Mouse (Mus musculus): Measurements from ENCODE around the gene Ankrd7. TPM values are rescaled to one million over a fixed set of nuclear protein-coding genes. Genes with fewer than 3 reads are reported as not detected.

The Ankrd7 gene
- not detected for polyA plus RNA-seq (2014; fragmentation: Illumina TruSeq; extraction: RNeasy Lipid Tissue Mini Kit (QIAGEN cat#74804); ENCODE audit: low read depth, low replicate concordance)

GRCm38 (mm10) chr6:18866018-18866417, at the start of gene Ankrd7:
TSS of gene Ankrd7 (plus strand) at chr6:18866318.

GRCm38 (mm10) chr6:18848051-18848701, 17.9 kb upstream of the Ankrd7 start, which contains the start of gene Lsm8:
TSS of gene Lsm8 (plus strand) at chr6:18848579.

Other genes with a start within 250 kb of the Ankrd7 start
- gene Lsm8, start 17.7 kb upstream of the Ankrd7 start, polyA plus RNA-seq (2014; fragmentation: Illumina TruSeq; extraction: RNeasy Lipid Tissue Mini Kit (QIAGEN cat#74804); ENCODE audit: low read depth, low replicate concordance) = 42.8 TPM